Mouse (Mus musculus) left cerebral cortex, adult 9 months (tissue): ENCODE results near the gene Gm11985.
"Not testable (repeated sequence)": the region's sequence is repeated elsewhere in the genome, so short reads cannot be mapped to it uniquely, and the experiment has no call there.

ENCODE experiments used
- DNase-seq, 2 experiments: peaks; one replicate each; pipeline ENCODE4 v3.0.0; 2022; ENCODE audit warnings: low spot score in 2 of 2

The Gm11985 gene

DNA sequence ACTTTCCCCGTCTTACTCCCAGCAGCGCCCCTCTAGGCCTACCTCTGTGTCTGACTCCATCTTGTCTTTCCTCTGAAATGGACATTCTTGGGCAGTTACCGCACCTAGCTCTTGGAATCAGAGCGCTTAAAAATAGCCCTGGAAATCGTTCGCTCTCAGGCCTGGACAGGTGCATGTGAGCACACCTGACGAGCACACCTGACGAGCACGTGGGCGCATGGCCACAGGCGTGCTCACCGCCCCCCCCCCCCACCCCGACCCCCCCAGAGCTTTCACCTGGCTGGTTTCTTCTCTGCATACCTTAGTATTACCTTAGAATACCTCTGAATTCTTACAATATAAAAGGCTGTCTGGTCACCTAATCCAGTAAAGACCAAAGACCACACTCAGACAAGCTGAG is at the start of gene Gm11985:
Gene Gm11985 (minus strand): TSS at position 101 of the 400 bp plus-strand sequence.
- DNase-seq: no peak

DNA sequence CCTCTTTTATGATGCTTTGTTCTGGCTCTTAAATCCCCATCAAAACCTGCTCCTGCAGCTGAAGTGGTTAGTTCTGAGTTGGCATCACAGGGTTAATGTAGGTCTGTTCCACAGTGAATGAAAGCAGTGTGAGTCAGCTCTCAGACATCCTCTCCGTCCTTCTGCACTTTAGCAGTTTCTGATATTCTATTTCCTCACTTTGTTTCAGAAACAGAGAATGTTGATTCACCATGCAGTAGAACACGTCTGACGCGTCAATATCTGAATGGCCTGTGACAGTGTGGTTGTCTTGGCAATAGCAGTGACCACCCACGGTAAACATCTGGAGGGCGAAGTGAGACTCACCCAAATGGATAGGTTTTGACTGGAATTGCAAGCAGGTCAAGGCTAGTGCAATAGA is 49.3 kb upstream of the Gm11985 start:
- no peak for DNase-seq

DNA sequence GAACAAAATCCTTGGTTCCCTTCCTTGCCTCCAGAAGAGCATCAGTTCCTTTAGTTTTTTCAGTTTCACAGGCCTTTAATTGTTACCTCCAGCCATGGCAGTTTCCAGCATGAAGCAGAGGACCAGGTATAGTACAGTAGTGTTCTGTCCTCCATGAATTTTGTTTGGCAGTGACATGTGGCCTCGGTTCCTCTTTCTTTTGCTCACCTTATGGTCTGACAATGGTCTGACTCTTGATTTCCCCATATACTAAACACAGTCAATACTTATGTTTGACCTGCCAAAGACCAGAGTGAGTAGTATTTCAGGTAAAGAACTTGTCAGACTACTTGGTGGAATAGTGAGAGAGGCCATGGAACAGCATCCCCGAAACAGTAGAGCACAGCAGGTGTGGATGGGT is 48.4 kb upstream of the Gm11985 start:
- no peak for DNase-seq

DNA sequence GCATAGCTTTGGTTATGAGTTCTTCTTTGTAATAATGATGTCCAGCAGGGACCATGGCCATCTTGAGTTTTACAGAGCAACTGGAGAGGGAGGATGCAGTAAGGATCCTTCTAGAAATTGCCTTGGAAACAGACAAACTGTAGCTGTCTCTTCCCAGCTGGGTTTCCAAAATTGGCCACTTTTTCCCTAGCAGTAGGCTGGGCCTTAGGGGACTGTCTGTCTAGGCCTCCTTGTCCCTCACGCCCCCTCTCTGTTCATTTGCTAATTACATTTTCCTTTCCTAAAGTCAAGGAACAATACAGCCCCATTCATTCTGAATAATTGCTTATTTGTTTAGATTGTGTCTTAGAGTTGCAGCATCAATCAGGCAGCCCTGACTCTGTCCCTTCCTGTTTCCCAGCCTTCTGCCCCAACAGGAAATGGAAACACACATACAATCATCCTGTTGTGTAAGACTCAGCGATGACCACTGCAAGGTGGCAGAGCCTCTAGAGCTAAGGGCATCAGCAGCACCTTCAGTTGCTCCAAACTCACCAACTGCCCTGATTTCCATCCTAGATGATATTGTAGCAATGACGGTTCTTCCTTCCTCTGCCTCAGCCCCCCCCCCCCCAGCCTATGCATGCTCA is 46.7 kb upstream of the Gm11985 start:
- no peak for DNase-seq

DNA sequence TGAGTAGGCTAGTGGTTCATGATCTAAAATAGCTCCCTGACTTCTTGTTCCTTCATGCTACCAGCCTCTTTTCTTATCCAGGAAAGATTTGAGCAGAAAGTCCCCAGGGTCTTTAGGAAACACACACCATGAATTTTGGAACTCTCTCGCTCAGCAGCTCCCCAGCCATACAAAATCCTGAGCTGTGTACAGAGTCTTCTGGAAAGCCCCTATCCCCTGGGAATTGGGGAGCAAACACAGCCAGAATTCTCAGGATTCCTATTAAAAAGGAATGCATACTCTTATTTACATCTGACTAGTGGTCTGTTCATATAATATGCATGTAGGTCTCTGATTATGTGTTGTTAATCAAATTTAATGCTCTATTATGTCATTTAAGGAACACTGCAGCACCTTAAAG is 46.1 kb upstream of the Gm11985 start:
- DNase-seq: no peak

DNA sequence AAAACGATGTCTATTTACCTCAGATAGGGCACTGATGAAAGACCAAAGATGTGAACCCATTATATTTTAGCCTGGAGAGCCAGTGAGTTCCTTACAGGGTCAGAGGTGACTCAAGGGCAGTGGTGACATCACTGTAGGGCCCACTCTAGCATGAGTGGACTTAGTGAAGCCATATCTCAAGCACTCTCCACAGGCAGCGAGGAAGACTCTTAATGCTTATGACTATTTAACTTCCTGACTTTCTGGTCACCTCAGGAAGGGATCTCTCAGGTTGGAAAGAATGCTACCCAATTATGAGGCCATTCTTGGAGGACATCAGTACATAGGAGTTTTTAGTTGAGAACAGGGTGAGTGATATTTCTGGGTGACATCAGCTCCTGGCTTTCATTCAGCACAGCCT is 45.0 kb upstream of the Gm11985 start:
- no peak for DNase-seq

DNA sequence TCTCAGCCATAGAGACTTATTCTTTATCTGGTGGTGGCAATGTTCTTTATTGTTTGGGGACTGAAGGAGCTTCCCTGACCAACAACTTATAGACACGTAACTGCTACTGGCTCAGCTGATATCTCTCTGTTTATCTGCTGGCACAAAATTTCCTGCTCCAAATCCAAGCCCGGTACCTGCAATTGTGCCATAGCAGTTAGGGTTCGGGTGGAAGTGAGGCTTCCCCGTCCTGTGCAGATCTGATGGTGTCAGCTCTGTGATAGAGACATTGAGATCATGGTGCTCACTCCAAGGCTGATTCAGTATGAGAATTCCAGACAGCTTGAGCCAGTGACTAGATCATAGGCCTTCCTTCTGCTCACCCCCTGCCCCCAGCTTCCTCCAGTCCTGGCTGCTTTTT is 43.6 kb upstream of the Gm11985 start:
- no peak for DNase-seq

DNA sequence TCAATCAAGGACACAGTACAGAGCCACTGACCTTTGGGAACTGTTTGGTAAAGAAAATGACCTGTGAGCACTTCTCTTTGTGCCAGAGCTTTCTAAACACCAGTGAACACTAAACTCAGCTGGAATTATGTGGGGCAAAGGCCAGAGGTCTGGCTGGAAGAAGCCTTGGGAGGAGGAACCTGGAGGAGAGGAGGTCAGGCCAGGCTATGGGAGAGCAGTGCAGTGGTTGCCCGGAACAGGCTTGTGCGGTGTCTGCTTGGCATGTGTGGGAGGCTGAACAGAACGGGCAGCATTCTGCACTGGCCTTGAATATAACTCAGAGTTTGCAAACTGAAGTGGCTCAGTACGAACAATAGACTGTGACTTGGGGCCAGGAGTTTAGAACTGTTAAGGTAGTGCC is 41.6 kb upstream of the Gm11985 start:
- DNase-seq: no peak

DNA sequence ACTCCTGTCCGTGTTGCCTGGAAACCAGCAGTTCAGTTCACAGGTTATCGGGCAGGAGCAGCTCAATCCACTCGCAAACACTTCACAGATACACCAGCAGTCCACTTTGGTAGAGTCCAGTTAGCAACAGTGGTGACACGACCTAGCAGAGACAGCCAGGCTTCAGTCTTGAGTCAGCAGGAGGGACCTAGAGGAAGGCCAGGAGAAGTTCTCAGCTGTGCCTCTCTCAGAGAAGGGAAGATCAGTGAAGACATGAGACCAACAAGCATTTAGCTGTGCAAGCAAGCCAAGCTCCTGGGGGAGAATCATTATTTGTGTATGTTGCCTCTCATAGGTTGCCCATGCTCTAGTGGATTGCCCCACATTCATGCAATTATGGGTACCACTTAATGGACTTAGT is 39.7 kb upstream of the Gm11985 start:
- DNase-seq: no peak

DNA sequence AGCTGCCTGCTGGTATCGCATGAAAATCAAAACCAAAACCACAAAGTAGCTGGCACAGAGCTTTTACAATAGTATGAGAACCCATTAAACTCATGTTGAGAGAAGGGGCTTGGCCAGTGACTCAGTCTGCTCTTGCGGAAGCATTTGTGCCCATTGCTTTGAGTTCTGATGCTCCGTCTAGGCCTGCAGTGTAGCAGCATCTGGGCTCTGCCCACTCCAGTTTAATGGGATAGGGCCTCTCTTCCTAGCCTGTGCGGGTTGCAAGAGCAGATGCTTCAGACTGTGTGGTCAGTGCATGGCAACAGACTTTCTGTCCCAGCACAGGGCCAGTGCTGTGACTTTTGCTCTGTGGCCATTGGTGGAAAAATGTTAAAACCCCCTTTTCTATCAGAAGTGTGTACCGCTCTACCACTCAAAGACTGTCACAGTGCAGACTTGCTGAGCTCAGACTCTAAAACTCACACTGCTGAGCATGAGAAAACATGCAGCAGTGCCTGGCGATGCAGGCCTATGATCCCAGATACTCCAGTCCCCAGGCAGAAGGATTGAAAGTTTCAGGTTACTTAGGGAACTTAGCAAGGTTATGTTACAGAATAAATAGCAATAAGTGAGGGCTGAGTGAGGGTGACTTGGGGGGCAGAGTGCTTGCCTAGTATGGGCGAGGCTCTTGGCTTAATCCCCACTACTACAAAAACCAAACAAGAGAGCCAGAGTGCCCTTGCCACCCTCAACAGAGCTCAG is 38.6 kb upstream of the Gm11985 start:
- no peak for DNase-seq

DNA sequence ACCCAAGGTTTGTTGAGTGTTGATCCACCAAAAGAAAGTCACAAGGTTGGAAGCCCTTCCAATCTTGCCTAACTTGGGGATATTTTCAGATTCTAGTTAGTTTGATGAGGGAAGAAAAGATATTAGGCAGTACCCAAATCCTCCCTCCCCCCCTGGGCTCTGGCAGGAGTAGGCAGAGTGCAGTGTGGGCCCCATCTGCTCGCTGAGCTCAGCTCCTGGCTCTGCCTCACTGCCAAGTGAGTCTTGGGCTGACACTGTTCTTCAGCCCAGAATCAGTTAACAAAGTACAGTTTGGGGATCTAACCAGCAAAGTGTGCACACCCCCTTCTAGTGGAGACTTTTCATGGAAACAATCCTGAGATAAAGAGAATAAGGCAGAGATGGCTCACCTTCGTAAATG is 37.8 kb upstream of the Gm11985 start:
- peak in 1 of 2 experiments; percentile 33 for DNase-seq

DNA sequence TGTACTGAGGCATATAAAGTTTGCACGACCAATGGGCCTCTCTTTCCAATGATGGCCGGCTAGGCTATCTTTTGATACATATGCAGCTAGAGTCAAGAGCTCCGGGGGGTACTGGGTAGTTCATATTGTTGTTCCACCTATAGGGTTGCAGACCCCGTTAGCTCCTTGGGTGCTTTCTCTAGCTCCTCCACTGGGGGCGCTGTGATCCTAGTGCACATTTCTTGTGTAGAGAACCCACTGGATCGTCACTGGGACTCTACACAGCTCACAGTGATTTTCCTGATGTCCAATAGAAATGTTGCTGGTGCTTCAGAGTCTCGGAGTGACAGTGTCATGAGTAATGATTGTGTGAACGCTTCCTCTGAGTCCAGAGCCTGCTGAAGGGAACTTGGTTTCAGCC is 33.5 kb upstream of the Gm11985 start:
- not testable (repeated sequence) for DNase-seq

DNA sequence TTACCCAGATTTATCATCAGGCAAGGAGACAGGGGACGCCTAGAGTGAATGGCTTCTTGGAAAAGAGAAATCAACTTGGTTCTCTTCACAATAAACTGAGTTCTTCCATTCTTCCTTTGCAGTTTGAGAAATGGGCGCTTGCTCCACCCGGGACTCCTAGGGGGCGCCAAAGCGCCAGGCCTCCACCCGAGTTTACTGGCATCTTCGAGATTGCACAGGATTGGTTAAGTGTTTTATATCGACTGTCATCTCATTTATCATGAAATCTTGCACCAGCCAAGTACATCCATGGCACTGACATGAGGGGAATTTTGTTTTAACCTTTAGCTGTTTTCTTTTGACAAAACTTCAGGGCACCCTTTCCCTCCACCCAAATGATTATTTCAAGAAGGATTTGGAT is 27.3 kb upstream of the Gm11985 start:
- peak in 1 of 2 experiments; percentile 74 for DNase-seq

DNA sequence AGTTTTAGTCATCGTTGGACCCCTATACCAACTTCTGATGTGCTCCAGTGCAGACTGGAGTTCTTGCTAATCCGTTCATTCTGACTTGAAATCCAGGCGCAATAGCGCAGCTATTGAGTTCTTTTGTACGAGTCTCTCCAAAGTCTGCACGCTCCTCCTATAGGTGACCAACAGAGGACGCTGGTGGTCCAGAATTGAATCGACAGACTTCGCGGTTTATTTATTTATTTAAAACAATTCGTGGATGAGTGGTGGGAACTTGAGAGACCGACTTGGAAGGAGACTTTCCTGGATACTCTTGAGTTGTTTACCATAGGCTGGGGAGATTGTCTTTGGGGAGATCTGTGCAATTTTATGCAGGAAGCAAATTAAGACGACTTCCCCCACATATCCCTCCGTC is 26.4 kb upstream of the Gm11985 start:
- DNase-seq: peak in 1 of 2 experiments; percentile 68

DNA sequence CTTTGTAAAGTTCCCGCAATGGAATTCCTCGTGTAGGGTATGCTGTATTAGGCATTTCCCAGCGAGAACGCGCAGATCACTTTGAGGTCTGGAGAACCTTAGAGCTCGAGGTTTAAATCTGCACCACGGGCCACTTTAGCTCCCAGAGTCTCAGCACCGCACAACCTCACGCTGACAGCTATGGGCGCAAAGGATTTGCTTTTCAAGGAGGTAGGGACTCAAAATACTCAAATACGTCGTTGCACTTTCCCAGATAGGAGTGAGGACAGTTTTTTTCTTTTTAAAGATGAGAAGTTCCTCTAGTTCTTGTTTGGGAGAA is 25.9 kb upstream of the Gm11985 start:
- no peak for DNase-seq

DNA sequence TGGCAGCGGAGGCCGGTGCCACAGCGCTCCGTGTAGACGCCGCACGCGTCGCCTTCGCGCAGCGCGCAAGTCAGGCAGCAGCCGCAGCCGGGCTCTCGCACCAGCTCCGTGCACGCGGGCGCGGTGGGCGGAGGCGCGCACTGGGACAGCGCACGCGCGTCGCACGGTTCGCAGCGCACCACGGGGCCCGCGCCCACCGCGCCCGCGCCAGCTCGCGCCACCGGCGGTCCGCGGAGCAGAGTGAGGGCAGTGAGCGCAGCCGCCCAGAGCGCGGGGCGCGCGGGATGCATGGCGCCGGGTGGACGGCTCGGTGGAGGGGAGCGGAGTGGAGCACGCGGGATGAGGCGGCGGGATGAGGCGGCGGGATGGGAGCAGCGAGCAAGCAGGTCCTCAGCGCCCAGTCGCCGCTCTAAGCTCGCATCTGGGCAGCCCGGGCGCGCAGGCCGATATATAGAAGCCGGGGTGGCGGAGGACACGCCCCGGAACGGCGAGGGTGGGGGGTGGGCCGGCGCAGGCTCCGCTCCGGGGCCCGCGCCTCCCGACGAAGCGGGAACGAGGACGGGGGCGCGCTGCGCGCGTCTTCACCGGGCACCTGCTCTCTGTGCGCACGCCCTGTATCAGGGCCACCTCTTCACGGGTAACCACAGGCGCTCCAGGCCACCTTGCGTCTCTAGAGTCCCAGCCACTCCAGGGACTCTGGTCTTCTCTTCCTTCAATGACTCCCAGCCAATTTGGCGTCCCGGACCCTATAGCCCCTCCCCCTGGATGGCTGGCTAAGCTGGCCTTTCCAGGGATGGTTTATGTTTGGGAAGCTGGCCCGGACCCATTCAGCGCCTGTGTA is 25.4 kb upstream of the Gm11985 start, which contains the start of gene Igfbp3:
Gene Igfbp3 (minus strand): TSS at position 423 of the 841 bp plus-strand sequence.
- peak; percentile 43 to 70 for DNase-seq

DNA sequence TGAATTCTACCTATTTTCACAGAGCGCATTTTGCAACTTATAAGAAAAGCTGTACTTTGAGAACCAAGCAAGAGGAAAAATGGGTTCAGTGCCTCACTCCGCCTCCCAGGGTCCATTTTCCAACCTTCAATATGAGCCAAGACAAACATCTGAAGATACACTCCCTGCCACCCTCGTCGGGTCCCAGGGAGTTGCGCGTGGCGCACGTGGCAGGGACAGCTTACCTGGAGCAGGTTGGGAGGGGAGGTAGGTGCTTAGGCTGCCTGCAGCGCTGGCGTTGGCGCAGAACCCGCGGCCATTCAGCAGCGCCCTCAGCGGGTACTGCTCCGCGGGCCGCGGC is 24.8 kb upstream of the Gm11985 start:
- DNase-seq: no peak

DNA sequence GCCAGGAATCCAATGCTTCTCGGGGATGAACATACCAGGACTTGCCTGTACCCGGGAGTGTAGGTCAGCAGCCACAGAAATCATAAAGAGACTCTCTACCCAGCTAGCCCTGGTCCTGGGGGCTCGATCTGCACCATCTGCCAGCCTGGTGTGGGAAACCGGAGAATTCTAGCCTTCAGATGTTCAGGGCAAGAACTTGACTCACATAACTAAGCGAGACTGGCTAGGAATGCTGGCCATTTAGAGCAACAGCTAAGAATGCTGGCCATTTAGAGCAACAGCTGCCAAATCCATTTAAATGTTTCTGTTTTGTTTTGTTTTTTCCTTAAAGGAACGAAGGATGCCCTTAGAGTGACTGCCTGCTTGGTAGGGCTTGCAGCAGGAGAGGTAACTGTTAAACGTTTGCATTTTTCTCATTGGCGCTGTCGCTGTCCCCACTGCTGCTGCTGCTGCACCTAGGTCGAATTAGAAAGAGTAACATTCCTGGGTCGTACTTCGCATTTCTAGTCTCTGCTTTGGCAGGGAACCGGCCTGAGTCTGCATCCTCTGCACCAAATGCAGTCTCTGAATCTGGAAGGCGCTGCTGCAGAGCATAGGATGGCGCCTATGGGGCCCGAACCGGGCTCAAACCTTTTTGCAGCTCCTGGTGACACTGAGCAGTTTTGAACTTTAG is 23.9 kb upstream of the Gm11985 start:
- DNase-seq: no peak

DNA sequence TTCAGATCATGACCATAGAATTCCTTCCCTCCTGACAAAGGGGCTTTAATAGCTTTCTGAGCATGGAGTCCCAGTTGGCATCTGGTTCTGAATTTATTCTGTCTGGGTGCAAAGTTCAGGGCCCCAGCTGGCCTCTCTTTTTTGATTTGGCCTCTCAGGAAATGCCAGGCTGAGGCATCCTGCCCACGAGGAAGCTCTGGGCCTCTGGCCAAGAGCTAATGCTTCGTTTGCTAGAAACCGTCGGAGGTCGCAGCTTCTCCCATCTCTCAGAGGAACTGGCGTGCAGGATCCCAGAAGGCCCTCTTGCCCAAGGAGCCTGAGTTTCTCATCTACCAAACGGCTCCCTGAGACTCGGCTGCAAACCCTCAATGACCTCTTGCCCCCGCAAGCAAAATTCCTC is 22.8 kb upstream of the Gm11985 start:
- DNase-seq: no peak

DNA sequence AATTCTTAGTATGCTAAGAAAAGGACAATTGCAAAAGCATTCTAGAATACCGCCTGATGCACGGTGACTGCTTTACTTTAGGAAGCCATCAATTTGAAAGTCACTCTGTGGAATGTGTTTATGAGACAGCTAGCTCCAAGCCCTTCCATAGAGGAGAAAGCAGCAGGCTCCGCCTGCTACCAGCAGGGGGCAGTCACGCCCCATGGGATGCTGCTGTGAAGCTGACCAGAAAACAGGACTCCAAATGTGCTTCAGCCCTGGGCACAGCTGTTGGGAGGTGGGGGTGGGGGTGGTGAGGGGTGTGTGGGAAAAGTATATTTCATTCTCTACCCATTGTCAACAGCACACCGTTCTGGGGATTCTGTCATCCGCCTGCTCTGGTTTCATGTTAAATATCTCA is 22.0 kb upstream of the Gm11985 start:
- DNase-seq: peak in 1 of 2 experiments; percentile 77

DNA sequence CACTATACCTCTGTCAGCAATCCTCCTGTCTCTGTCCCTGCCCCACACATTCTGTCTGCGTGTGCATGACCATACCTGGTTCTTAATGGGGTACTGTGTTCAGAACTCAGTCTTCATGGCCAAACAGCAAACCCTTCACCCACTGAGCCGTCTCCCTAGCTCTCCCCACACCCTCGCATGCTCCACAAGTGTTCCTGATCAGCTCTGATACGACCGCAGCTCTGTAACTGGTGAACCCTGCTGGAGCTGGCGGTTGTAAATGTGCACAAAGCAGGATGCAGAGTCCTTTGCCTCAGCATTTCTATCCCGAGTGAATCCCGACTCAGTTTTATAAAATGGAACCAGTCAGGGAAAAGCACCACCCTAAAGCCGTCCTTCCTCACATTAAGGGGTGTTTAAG is 15.5 kb upstream of the Gm11985 start:
- DNase-seq: no peak

DNA sequence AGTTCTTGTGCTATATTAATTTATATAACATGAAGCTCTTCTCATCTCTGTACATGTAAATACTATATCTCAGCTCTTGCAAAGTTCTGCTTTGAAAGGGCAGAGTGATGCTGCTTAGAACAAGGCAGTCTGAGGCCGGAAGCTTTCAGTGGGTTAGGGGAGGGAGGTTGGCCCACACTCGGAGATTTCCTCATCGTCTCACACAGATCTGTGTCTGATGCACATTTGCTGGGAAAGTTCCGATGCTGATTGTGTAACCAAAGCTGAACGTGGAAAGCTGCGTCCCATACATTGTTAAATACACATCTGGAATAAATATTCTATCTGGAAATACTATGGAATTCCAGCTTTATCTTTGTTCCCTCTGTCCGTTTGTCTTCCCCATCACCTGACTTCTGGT is 13.8 kb upstream of the Gm11985 start:
- DNase-seq: no peak
